14 mouse cellular contexts compared by ENCODE assay signal in genomic region chr8:73512613-73513012, GRCm38 (mm10).
A peak's percentile ranks its signal among the peaks of the same experiment; 100 is the strongest.
DNase-seq lines count a peak whose midpoint lies in the region; ATAC-seq and TF ChIP-seq lines count a peak whose summit lies in the region.
"Had no signal": no experiment of that assay in that cellular context is flagged by ENCODE, and none has a peak within 500 bp of the region (broad histone marks: within the 10 kb centered on the region; RNA-seq: fewer than 3 reads in every experiment).

No protein-coding gene starts in this region.

- peak; percentile 53; the same call in 1 of the 2 replicates for ATAC-seq in neural tube, embryonic 11.5 days (ENCODE audit: insufficient read depth, low FRiP score, low TSS enrichment)
- peak; percentile 93 for ATAC-seq in forebrain, postnatal 0 days
- ATAC-seq in midbrain, embryonic 12.5 days (ENCODE audit: low FRiP score, low read depth) = 0 out of 2 replicates have a peak, but pooled peaks have one; percentile 44

- no peaks in the 10 kb centered on the region for H3K9me3 ChIP-seq in neural tube, embryonic 11.5 days (ENCODE audit: control insufficient read depth, low read length)
- H3K9me3 ChIP-seq in forebrain, postnatal 0 days (ENCODE audit: low read length) = no peaks in the 10 kb centered on the region
- no peaks in the 10 kb centered on the region for H3K9me3 ChIP-seq in midbrain, embryonic 12.5 days
- H3K9me3 ChIP-seq: embryonic facial prominence, embryonic 12.5 days; kidney, embryonic 15.5 days had no signal

- no peak overlapping the region for H3K27ac ChIP-seq in neural tube, embryonic 11.5 days (ENCODE audit: low read depth, low read length)
- H3K27ac ChIP-seq in forebrain, postnatal 0 days (ENCODE audit: low read depth, low read length) = no peak overlapping the region
- H3K27ac ChIP-seq in midbrain, embryonic 12.5 days (replicated peaks) = no peak overlapping the region
- H3K27ac ChIP-seq: embryonic facial prominence, embryonic 12.5 days; kidney, embryonic 15.5 days had no signal

- 75% methylated on average over 3 of the region's 3 CpGs for WGBS in neural tube, embryonic 11.5 days
- 18% methylated on average over 3 of the region's 3 CpGs for WGBS in forebrain, postnatal 0 days
- 66% methylated on average over 3 of the region's 3 CpGs for WGBS in midbrain, embryonic 12.5 days

- H3K4me1 ChIP-seq in neural tube, embryonic 11.5 days (ENCODE audit: control insufficient read depth, insufficient read depth, low read length) = no peaks in the 10 kb centered on the region
- H3K4me1 ChIP-seq in forebrain, postnatal 0 days (ENCODE audit: insufficient read depth) = no peaks in the 10 kb centered on the region
- no peaks in the 10 kb centered on the region for H3K4me1 ChIP-seq in midbrain, embryonic 12.5 days
- H3K4me1 ChIP-seq: embryonic facial prominence, embryonic 12.5 days; kidney, embryonic 15.5 days had no signal

- H3K4me3 ChIP-seq in neural tube, embryonic 11.5 days (ENCODE audit: low read depth, low read length) = no peak overlapping the region
- H3K4me3 ChIP-seq in forebrain, postnatal 0 days (ENCODE audit: low read depth, low read length) = no peak overlapping the region
- H3K4me3 ChIP-seq in midbrain, embryonic 12.5 days = no peak overlapping the region
- H3K4me3 ChIP-seq: embryonic facial prominence, embryonic 12.5 days; kidney, embryonic 15.5 days; myocyte had no signal

- TF ChIP-seq CTCF in forebrain, postnatal 0 days (IDR thresholded peaks at IDR 0.05; ENCODE audit: low read depth) = no peak

- no peak overlapping the region for H3K4me2 ChIP-seq in neural tube, embryonic 11.5 days (ENCODE audit: low read depth)
- no peak overlapping the region for H3K4me2 ChIP-seq in forebrain, postnatal 0 days (ENCODE audit: low read depth)
- no peak overlapping the region for H3K4me2 ChIP-seq in midbrain, embryonic 12.5 days (replicated peaks)
- H3K4me2 ChIP-seq: embryonic facial prominence, embryonic 12.5 days; kidney, embryonic 15.5 days; liver, embryonic 11.5 days had no signal

- H3K9ac ChIP-seq in neural tube, embryonic 11.5 days (ENCODE audit: low read length) = no peak overlapping the region
- H3K9ac ChIP-seq in forebrain, postnatal 0 days = no peak overlapping the region
- no peak overlapping the region for H3K9ac ChIP-seq in midbrain, embryonic 12.5 days (replicated peaks)
- H3K9ac ChIP-seq: embryonic facial prominence, embryonic 12.5 days; kidney, embryonic 15.5 days had no signal

- H3K27me3 ChIP-seq in neural tube, embryonic 11.5 days (ENCODE audit: control insufficient read depth, insufficient read depth, low read length) = no peaks in the 10 kb centered on the region
- no peaks in the 10 kb centered on the region for H3K27me3 ChIP-seq in forebrain, postnatal 0 days (ENCODE audit: insufficient read depth, low read length)
- no peaks in the 10 kb centered on the region for H3K27me3 ChIP-seq in midbrain, embryonic 12.5 days
- H3K27me3 ChIP-seq: embryonic facial prominence, embryonic 12.5 days; kidney, embryonic 15.5 days had no signal

- no peak for DNase-seq in neural tube, embryonic 11.5 days (ENCODE audit: low spot score)
- no peak for DNase-seq in neural tube, embryonic 10.5 days (ENCODE audit: extremely low spot score, low spot score)
- DNase-seq in forebrain, postnatal 0 days = peak; percentile 67
- DNase-seq in telencephalon, adult 2 months (ENCODE audit: low read depth, low spot score) = peak; percentile 19
- no peak for DNase-seq in kidney, adult 11 months
- no peak for DNase-seq in urinary bladder, postnatal 25 days (ENCODE audit: low spot score)
- DNase-seq: cerebellum, adult 2 months; heart, adult 18-20 months; lung, postnatal 10 days had no signal

- no peaks in the 10 kb centered on the region for H3K36me3 ChIP-seq in neural tube, embryonic 11.5 days (ENCODE audit: control insufficient read depth, insufficient read depth, low read length)
- H3K36me3 ChIP-seq in forebrain, postnatal 0 days (ENCODE audit: insufficient read depth) = no peaks in the 10 kb centered on the region
- H3K36me3 ChIP-seq in midbrain, embryonic 12.5 days = no peaks in the 10 kb centered on the region
- H3K36me3 ChIP-seq: embryonic facial prominence, embryonic 12.5 days; kidney, embryonic 15.5 days had no signal

Comparison
In these comparisons a context has a peak if more than half of its experiments do, and no peak if none do; other contexts are left out.
1. DNase-seq: peak in forebrain, postnatal 0 days (single experiment) and telencephalon, adult 2 months (single experiment); none in neural tube, embryonic 11.5 days (single experiment), neural tube, embryonic 10.5 days (single experiment), kidney, adult 11 months (single experiment) and urinary bladder, postnatal 25 days (single experiment).
2. Peak in every context shown above with its lines, with median percentiles within 50 percentile points of each other: ATAC-seq.